Mouse (Mus musculus) retina, postnatal 7 days (tissue): ENCODE results near the gene Glb1l.

Experiments
- DNase-seq: peaks from one replicate; pipeline ENCODE4 v3.0.0-alpha.2; 2012; ENCODE audit warnings: low read depth, low spot score

Gene Glb1l

GRCm38 (mm10) chr1:75231224-75231623, 20.6 kb upstream of the Glb1l start:
- DNase-seq: no peak

DNA sequence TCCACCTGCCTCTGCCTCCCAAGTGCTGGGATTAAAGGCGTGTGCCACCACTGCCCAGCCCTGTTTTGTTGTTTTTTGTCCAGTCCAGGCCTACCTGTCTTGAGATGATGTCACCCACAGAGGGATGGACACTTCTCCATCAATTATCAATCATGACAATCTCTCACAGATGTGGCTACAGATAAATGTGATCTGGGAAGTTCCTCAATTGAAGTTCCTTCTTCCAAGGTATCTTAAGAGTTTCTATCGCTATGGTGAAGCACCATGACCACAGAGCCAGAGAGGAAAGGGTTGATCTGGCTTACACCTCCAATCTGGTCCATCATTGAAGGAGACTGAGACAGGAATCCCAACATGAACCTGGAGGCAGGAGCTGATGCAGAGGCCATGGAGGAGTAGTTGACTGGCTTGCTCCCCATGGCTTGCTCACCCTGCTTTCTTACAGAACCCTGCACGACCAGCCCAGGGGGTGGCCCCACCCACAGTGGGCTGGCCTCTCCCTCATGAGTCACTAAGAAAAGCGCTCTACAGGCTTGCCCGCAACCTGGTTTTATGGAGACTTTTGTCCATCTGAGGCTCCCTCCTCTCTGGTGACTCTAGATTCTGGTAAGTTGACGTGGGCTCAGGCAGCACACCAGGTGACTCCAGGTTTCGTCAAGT, 19.9 kb upstream of the Glb1l start:
- DNase-seq: no peak

GRCm38 (mm10) chr1:75229158-75229557, 18.5 kb upstream of the Glb1l start:
- DNase-seq: no peak

DNA sequence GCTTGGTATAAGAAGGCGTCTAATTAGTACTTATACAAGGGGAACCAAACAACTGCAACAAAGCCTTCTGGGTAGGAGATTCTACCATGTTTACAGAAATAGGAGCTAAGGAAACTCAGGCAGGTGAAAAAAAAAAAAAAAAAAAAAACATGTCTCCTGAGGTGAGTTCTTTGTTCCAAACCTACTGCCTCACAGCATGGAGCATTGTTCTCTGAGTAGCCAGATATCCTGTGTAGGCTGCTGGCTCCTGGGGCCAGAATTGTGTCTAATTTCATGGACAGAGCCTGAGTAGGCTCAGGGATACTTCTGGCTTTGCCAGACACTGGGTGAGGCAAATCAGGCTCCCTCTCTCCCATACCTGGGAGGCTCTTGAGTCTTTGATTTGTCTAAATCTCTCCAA, 17.0 kb upstream of the Glb1l start:
- DNase-seq: no peak

DNA sequence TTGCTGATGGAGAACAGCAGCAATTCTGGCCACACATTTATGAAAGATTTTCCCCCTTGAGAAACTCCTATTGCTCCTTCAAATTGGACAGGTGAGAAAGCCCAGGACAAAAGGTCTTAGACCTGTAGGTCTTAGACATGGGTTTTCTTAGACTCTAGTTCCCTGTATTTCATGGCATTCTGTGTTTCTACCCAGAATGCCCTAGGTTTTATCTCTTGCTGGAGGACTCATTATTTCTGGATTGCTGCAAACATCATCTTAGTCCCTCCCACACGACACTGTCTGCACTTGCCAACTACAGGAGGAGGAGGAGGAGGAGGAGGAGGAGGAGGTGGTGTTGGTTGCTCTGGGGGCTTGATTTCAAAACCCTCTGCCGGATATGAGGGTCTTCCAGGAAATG, 15.5 kb upstream of the Glb1l start:
- DNase-seq: no peak

DNA sequence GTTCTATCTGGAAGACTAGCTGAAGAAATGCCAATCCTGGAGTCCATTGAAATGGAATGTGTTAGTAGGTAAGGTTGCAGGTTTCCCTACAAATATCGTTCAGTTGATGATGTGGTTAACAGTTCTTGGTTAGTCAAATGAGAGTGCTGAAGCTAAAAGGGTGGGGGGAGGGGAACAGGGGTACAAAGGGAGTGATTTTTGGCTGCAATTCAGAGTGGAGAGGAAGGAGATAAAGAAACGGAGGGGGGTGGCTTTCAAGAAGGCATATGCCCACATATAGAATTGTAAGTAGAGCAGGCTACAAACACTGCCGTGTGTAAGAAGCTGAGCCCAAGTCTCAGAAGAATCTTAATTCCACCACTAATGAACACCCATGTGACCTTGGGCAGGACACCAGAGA, 14.9 kb upstream of the Glb1l start:
- no peak for DNase-seq

DNA sequence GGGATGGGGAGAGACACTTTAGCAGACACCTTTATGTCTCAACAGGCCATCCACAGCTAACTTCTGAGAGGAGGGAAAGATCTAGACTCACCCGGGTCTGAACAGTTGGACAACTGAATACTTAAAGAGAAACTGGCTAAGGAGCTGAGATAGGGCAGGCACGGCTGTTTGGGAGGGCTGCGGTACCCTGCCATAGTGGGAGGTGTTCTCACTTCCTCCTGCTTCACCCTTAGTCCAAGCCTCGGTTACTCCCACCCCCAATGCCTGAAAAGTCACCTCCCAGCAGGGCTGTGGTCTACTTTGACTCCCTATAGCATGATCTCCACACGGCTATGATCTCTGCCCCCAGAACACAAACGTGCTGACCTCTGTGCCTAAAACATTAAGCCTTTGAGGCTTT, 12.9 kb upstream of the Glb1l start:
- no peak for DNase-seq

DNA sequence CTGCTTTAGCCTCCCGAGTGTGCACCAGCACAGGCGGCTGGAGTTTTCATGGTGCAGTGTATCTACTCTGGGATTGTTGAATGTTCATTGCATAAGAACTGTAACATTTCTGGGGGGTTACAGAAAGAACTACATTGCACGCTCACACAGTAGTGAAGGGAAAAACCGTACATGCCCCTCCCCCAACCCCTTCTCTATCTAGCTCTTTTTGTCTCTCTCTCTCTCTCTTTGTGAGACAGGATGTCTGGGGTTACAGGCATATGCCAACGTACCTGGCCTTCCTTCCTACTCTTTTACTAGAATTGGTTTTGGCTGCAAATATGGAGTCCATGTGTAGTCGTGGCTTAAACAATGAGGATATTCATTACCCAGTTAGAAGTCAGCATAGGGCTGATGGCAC, 12.3 kb upstream of the Glb1l start:
- no peak for DNase-seq

- no peak for DNase-seq
These were observed 10.9 kb upstream of the Glb1l start for GRCm38 (mm10) chr1:75221538-75221937.

GRCm38 (mm10) chr1:75219531-75219930, 8.9 kb upstream of the Glb1l start, which contains the start of gene Tuba4a:
Gene Tuba4a (minus strand): TSS chr1:75219865.
- no peak for DNase-seq

GRCm38 (mm10) chr1:75219078-75219477, 8.5 kb upstream of the Glb1l start:
- no peak for DNase-seq

GRCm38 (mm10) chr1:75218227-75219001, 7.8 kb upstream of the Glb1l start:
- no peak for DNase-seq

DNA sequence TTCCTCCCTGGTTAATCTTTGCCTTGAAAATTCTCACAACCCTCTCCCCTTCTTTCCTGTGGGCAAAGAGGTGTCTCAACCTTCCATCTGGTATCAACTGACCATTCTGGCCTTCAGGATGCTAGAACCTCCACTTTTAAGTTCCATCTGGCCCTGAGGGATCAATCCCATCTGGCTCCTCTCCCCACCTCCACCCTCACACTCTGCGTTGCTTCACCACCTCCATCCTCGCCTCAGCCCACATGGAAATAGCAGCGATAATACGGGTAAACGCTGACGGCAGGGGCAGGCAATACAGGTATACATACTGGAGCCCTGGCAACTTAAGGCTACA, 7.2 kb upstream of the Glb1l start:
- no peak for DNase-seq

GRCm38 (mm10) chr1:75216797-75217585, 6.4 kb upstream of the Glb1l start:
- no peak for DNase-seq

- DNase-seq: no peak
These were observed 5.2 kb upstream of the Glb1l start for GRCm38 (mm10) chr1:75215785-75216184.

DNA sequence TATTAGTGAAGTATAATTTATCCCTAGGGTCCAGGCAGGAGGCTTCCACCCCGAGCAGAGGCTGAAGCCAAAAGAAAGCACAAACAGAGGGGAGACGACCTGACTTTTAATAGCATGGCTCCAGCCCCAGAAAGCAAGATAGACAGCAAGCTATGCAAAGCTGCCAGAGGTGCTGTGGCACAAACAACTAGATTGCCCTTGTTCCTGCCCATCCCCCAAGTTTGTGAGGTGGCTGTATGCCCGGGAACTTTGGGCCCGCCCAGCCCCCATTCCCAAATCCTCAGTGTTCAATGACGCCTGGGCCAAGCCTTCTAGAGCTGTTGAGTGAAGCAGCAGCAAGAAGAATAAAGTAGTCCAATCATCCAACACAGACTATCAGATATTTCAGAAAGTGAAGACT, 4.3 kb upstream of the Glb1l start:
- no peak for DNase-seq

- DNase-seq: no peak
These were observed 3.8 kb upstream of the Glb1l start for GRCm38 (mm10) chr1:75214442-75214841.

DNA sequence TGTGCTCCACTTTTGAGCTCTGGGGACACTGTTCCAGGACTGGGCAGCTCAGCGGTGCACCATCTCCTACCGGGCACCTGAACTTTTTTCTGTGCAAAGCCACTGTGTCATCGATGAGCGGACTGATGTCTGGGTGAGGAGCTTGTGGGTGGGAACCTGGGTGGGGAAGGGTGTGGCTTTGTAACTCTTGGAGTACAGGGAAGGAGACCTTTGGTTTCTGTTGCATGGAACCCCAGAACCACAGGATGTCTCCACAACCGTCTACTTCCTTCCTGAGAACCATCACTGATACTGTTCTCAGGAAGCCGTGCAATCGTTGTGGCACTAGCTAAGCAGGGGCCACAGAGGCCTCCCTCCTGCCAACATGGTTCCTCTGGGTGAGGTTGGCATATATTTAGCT, 2.5 kb upstream of the Glb1l start:
- DNase-seq: no peak

DNA sequence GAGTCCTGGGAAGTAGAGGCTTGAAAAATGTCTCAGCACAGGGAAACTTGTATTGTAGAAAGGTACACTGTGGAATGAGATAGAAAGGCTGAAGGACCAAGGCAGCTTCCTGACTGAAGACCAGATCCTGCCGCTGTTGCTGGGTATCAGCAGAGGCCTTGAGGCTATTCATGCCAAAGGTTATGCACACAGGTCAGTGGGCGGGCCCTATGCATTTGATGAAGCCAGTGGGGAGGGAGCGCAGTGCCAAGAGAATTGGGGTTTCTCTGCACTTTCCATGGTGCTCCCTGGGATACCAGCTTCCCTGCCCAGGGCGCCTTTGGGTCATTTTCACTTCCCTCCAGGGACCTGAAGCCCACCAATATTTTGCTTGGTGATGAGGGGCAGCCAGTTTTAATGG, 1.9 kb upstream of the Glb1l start:
- DNase-seq: no peak

DNA sequence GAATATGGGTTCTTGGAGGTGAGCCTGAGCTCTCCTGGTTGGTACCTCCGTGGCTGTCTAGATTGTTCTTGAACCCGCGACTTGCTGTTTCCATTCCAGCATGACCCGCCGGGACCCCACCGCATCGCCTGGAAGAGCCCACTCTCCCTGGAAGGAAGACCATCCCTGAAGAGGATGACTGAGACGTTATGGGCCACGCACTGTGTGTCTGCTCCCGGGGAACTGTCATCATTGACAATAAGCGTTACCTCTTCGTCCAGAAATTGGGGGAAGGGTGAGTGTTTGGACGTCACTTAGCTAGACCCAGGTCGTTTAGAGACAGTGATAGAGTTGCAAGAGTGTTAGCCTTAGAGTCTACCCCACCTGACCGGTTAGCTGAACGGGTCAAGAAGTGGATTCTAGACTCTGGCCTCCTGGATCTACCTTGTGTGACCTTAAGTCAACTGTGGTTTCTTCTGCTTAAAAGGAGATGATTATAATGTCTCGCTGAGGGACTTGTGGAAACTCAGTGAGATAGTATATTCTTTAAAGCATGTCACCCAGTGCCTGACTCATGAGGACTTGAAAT, 612 bp upstream of the Glb1l start:
- DNase-seq: no peak

GRCm38 (mm10) chr1:75208967-75209678, 1.5 kb downstream of the Glb1l start:
- DNase-seq: no peak

DNA sequence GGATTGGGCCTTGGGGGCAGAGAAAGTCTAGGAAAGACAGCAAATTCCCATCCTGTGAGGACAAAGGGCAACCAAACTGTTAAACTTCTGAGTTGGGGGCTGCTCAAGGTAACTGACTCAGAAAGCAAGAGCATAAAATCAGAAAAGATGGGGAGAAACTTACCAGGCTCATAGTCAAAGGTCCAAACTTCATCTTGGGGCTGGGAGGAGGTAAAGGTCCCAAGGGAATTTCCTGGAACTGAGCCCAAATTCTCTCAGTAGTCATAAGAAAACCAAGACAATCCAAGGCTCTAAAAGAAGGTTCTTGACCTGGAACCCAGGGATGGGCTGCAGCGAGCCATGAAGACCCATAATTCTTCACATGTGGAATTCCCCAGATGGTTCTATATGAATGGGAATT, 9.4 kb downstream of the Glb1l start:
- no peak for DNase-seq
